Mouse (Mus musculus): ENCODE results near the gene Rcan2. TPM values are rescaled to one million over a fixed set of nuclear protein-coding genes. Genes with fewer than 3 reads are reported as not detected.

The Rcan2 gene
- polyA plus RNA-seq, 2 experiments from 2014 or later, result not detected

GRCm38 (mm10) chr17:43929856-43930255 lies 128.7 kb downstream of the Rcan2 start:
- no peak for ATAC-seq

- ATAC-seq, result no peak
Observed at GRCm38 (mm10) chr17:43931731-43932130, 130.6 kb downstream of the Rcan2 start.

- no peak for ATAC-seq
Observed at GRCm38 (mm10) chr17:43934056-43934455, 132.9 kb downstream of the Rcan2 start.

- no peak for ATAC-seq
Observed at GRCm38 (mm10) chr17:43952219-43952618, 151.1 kb downstream of the Rcan2 start.

GRCm38 (mm10) chr17:43952661-43953534 lies 151.7 kb downstream of the Rcan2 start:
- no peak for ATAC-seq

GRCm38 (mm10) chr17:43953535-43953918 lies 152.4 kb downstream of the Rcan2 start:
- no peak for ATAC-seq

GRCm38 (mm10) chr17:43959797-43960196 lies 158.6 kb downstream of the Rcan2 start:
- ATAC-seq, result no peak

GRCm38 (mm10) chr17:43969943-43970342 lies 168.8 kb downstream of the Rcan2 start:
- ATAC-seq, result no peak

- no peak for ATAC-seq
Observed at GRCm38 (mm10) chr17:43977572-43977971, 176.4 kb downstream of the Rcan2 start.

- no peak for ATAC-seq
Observed at GRCm38 (mm10) chr17:43979925-43980324, 178.8 kb downstream of the Rcan2 start.

GRCm38 (mm10) chr17:43982505-43982904 lies 181.4 kb downstream of the Rcan2 start:
- ATAC-seq, result no peak

GRCm38 (mm10) chr17:43989334-43989945 lies 188.3 kb downstream of the Rcan2 start:
- ATAC-seq, result no peak

- ATAC-seq, result no peak
Observed at GRCm38 (mm10) chr17:43990957-43991383, 189.8 kb downstream of the Rcan2 start.

- ATAC-seq, result no peak
Observed at GRCm38 (mm10) chr17:43994080-43994479, 192.9 kb downstream of the Rcan2 start.

GRCm38 (mm10) chr17:43997514-43997913 lies 196.4 kb downstream of the Rcan2 start:
- ATAC-seq, result no peak

GRCm38 (mm10) chr17:43998095-43998494 lies 196.9 kb downstream of the Rcan2 start:
- no peak for ATAC-seq

GRCm38 (mm10) chr17:44004401-44004800 lies 203.2 kb downstream of the Rcan2 start:
- no peak for ATAC-seq

- ATAC-seq, result no peak
Observed at GRCm38 (mm10) chr17:44007411-44007810, 206.3 kb downstream of the Rcan2 start.

GRCm38 (mm10) chr17:44011917-44012316 lies 210.8 kb downstream of the Rcan2 start:
- ATAC-seq, result no peak

GRCm38 (mm10) chr17:44013756-44014510 lies 212.8 kb downstream of the Rcan2 start:
- ATAC-seq, result no peak

GRCm38 (mm10) chr17:44016314-44016713 lies 215.2 kb downstream of the Rcan2 start:
- ATAC-seq, result no peak

GRCm38 (mm10) chr17:44020707-44021220 lies 219.6 kb downstream of the Rcan2 start:
- no peak for ATAC-seq

- ATAC-seq, result no peak
Observed at GRCm38 (mm10) chr17:44023842-44024241, 222.7 kb downstream of the Rcan2 start.

All from activated CD4-positive, CD25-positive, alpha-beta regulatory T cell, adult 4 months (primary cell).